Mouse (Mus musculus) CH12.LX (cell line): ENCODE results near the gene A230050P20Rik.

ENCODE experiments used
- CHD2 ChIP-seq: IDR thresholded peaks from 2 replicates; pipeline ENCODE4 v1.6.1; 2011; ENCODE audit warnings: low read length, improper control_type of control experiment
- CTCF ChIP-seq, 2 experiments: IDR thresholded peaks in 1 of 2; conservative IDR thresholded peaks in 1 of 2; 2 replicates each; pipeline ENCODE4 v1.5.1; 2011 to 2012; ENCODE audit warnings: low read depth in 2 of 2, low read length in 2 of 2, improper control_type of control experiment in 1 of 2, inconsistent platforms in 1 of 2, mild to moderate bottlenecking in 1 of 2, moderate library complexity in 1 of 2
- ELF1 ChIP-seq: IDR thresholded peaks from 2 replicates; pipeline ENCODE4 v1.6.1; 2014; ENCODE audit warnings: low read depth, mild to moderate bottlenecking, inconsistent platforms, low read length, improper control_type of control experiment
- EP300 ChIP-seq: IDR thresholded peaks from 2 replicates; pipeline ENCODE4 v1.6.1; 2011; ENCODE audit warnings: low read length, improper control_type of control experiment
- HCFC1 ChIP-seq: IDR thresholded peaks from 2 replicates; pipeline ENCODE4 v1.6.1; 2012; ENCODE audit warnings: low read depth, mild to moderate bottlenecking, inconsistent platforms, low read length, improper control_type of control experiment
- JUND ChIP-seq: conservative IDR thresholded peaks from 2 replicates; pipeline ENCODE4 v1.6.1; 2011; ENCODE audit warnings: low read depth, low read length, improper control_type of control experiment
- MAX ChIP-seq: IDR thresholded peaks from 2 replicates; pipeline ENCODE4 v1.6.1; 2011; ENCODE audit warnings: low read length, improper control_type of control experiment
- MXI1 ChIP-seq: IDR thresholded peaks from 2 replicates; pipeline ENCODE4 v1.6.1; 2011; ENCODE audit warnings: mild to moderate bottlenecking, low read depth, low read length, improper control_type of control experiment
- POLR2A ChIP-seq: IDR thresholded peaks from 2 replicates; pipeline ENCODE4 v1.6.1; 2011; ENCODE audit warnings: low read depth, mild to moderate bottlenecking, improper control_type of control experiment, low read length
- RAD21 ChIP-seq: IDR thresholded peaks from 2 replicates; pipeline ENCODE4 v1.6.1; 2011; ENCODE audit warnings: low read depth, mild to moderate bottlenecking, low read length, improper control_type of control experiment, moderate library complexity
- SMC3 ChIP-seq: IDR thresholded peaks from 2 replicates; pipeline ENCODE4 v1.6.1; 2011; ENCODE audit warnings: low read depth, low read length, improper control_type of control experiment
- TCF12 ChIP-seq: IDR thresholded peaks from 2 replicates; pipeline ENCODE4 v1.6.1; 2014; ENCODE audit warnings: low read depth, mild to moderate bottlenecking, inconsistent platforms, low read length, improper control_type of control experiment
- ZMIZ1 ChIP-seq: IDR thresholded peaks from 2 replicates; pipeline ENCODE4 v1.6.1; 2012; ENCODE audit warnings: low read depth, mild to moderate bottlenecking, inconsistent platforms, low read length, improper control_type of control experiment
- ZNF384 ChIP-seq: IDR thresholded peaks from 2 replicates; pipeline ENCODE4 v1.6.1; 2012; ENCODE audit warnings: low read depth, low read length, improper control_type of control experiment, inconsistent platforms

DNA sequence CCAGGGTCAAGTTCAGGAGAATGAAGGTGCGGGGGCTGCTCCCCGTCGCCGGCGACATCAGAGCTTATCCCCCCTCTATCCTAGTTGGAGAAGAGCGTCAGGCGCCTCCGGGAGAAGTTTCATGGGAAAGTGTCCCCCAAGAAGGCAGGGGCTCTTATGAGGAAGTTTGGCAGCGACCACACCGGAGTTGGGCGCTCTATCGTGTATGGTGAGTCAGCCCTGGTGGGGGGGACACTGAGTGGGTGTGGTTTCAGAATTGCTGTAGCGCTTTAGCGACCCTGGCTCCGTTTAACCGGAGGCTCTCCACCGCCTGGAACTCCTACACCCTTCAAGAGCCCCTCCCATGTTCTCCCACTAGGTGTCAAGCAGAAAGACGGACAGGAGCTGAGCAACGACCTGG lies 804 bp downstream of the A230050P20Rik start:
- no peak for TF ChIP-seq ELF1
- TF ChIP-seq CTCF (conservative IDR thresholded peaks at IDR 0.05 in 1 of 2, IDR thresholded peaks at IDR 0.05 in 1 of 2; ENCODE audit: low read depth in 2 of 2, low read length in 2 of 2), result no peak
- no peak for TF ChIP-seq POLR2A
- no peak for TF ChIP-seq JUND
- no peak for TF ChIP-seq SMC3
- no peak for TF ChIP-seq EP300
- TF ChIP-seq ZMIZ1, result no peak
- no peak for TF ChIP-seq MAX
- TF ChIP-seq TCF12, result no peak
- TF ChIP-seq CHD2, result no peak
- no peak for TF ChIP-seq HCFC1
- TF ChIP-seq RAD21, result no peak
- TF ChIP-seq ZNF384, result no peak
- TF ChIP-seq MXI1, result no peak
